Mouse (Mus musculus) testis, adult 2 months (tissue): Measurements from ENCODE around the gene Spg20.

Source experiments
- CTCF ChIP-seq: fragments of 200-500 bp; IDR thresholded peaks from 2 replicates; pipeline ENCODE4 v1.5.1; 2012; ENCODE audit warnings: low read depth, mild to moderate bottlenecking, inconsistent platforms, low read length, moderate library complexity; ENCODE audit not compliant: control insufficient read depth, insufficient read depth, insufficient replicate concordance
- POLR2A ChIP-seq: fragments of 200-500 bp; IDR thresholded peaks from 2 replicates; pipeline ENCODE4 v1.6.1; 2012; ENCODE audit warnings: low read depth, mild to moderate bottlenecking, inconsistent platforms, low read length, moderate library complexity; ENCODE audit not compliant: control insufficient read depth

GRCm38 (mm10) chr3:55115989-55116388 is 4.1 kb downstream of the Spg20 start:
- TF ChIP-seq CTCF, result no peak
- no peak for TF ChIP-seq POLR2A
